ENCODE assay signal across 34 mouse cellular contexts in genomic region chr9:17668260-17668659, GRCm38 (mm10).
"Had no signal": no experiment of that assay in that cellular context is flagged by ENCODE, and none has a peak within 500 bp of the region (broad histone marks: within the 10 kb centered on the region; RNA-seq: fewer than 3 reads in every experiment).

No protein-coding gene starts in this region.

- H3K4me3 ChIP-seq: heart, adult 2 months; heart, embryonic 10.5 days; heart, embryonic 12.5 days; heart, embryonic 13.5 days; heart, embryonic 15.5 days; hindbrain, embryonic 10.5 days; hindbrain, embryonic 12.5 days; hindbrain, embryonic 13.5 days; hindbrain, embryonic 15.5 days; kidney, embryonic 15.5 days; layer of hippocampus, adult 2 months; left cerebral cortex, adult 2 months had no signal

- H3K9me3 ChIP-seq: heart, embryonic 10.5 days; heart, embryonic 13.5 days; heart, embryonic 15.5 days; hindbrain, embryonic 10.5 days; hindbrain, embryonic 12.5 days; hindbrain, embryonic 13.5 days; hindbrain, embryonic 15.5 days; kidney, embryonic 15.5 days had no signal

- H3K27ac ChIP-seq: heart, adult 2 months; heart, embryonic 10.5 days; heart, embryonic 13.5 days; heart, embryonic 15.5 days; hindbrain, embryonic 10.5 days; hindbrain, embryonic 12.5 days; hindbrain, embryonic 13.5 days; hindbrain, embryonic 14.5 days; hindbrain, embryonic 15.5 days; hindbrain, postnatal 0 days; kidney, embryonic 15.5 days; kidney, postnatal 0 days; layer of hippocampus, adult 2 months; left cerebral cortex, adult 2 months had no signal

- H3K36me3 ChIP-seq: heart, embryonic 10.5 days; heart, embryonic 12.5 days; heart, embryonic 13.5 days; heart, embryonic 15.5 days; hindbrain, embryonic 10.5 days; hindbrain, embryonic 12.5 days; hindbrain, embryonic 13.5 days; hindbrain, embryonic 15.5 days; kidney, embryonic 15.5 days had no signal

- H3K4me2 ChIP-seq: heart, embryonic 11.5 days; heart, embryonic 12.5 days; heart, embryonic 13.5 days; heart, embryonic 15.5 days; hindbrain, embryonic 12.5 days; hindbrain, embryonic 13.5 days; hindbrain, embryonic 14.5 days; hindbrain, embryonic 15.5 days; kidney, embryonic 15.5 days had no signal

- H3K27me3 ChIP-seq: heart, embryonic 12.5 days; heart, embryonic 13.5 days; heart, embryonic 15.5 days; hindbrain, embryonic 12.5 days; hindbrain, embryonic 13.5 days; hindbrain, embryonic 15.5 days; kidney, embryonic 15.5 days had no signal

- H3K9ac ChIP-seq: heart, embryonic 12.5 days; heart, embryonic 13.5 days; heart, embryonic 15.5 days; hindbrain, embryonic 12.5 days; hindbrain, embryonic 13.5 days; hindbrain, embryonic 14.5 days; hindbrain, embryonic 15.5 days; kidney, embryonic 15.5 days had no signal

- DNase-seq: heart, adult 2 months; heart, postnatal 10 days; heart, postnatal 14 days; heart, postnatal 36 days; heart, postnatal 4 days; kidney, adult 11 months; kidney, adult 18-20 months; kidney, adult 2 months; kidney, adult 8-10 months; kidney, adult 9 months; kidney, postnatal 10 days; kidney, postnatal 14 days; kidney, postnatal 25 days; kidney, postnatal 36 days; kidney, postnatal 4 days; layer of hippocampus, adult 9-11 months; layer of hippocampus, postnatal 36 days had no signal

- H3K4me1 ChIP-seq: heart, embryonic 10.5 days; heart, embryonic 12.5 days; heart, embryonic 13.5 days; heart, embryonic 15.5 days; hindbrain, embryonic 10.5 days; hindbrain, embryonic 12.5 days; hindbrain, embryonic 13.5 days; hindbrain, embryonic 15.5 days; kidney, embryonic 15.5 days had no signal

- ATAC-seq: hindbrain, embryonic 16.5 days; hindbrain, postnatal 0 days; inflammation-experienced regulatory T-cells, adult 6 months had no signal
